In the genomic region with DNA sequence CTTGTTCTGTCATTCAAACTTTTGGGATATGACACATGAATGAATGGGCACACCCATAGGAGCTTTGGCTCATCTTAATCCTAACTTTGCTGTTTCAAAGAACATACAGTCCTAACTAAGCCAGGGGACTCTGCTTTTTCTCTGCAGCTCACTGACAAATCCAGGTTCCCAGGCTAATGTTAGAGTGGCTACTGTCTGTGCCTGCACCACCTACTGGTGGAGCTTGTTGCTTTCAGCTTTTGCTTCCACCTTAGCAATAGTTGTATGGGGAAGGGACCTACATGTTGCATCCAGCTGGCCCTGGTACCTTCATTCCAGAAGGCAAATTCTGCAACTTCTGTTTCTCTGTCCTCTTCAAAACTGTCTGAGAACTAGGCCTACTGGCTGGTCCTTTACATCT, we compare ENCODE assay signal across 11 mouse cellular contexts.
A peak's percentile ranks its signal among the peaks of the same experiment; 100 is the strongest.
DNase-seq lines count a peak whose midpoint lies in the region; ATAC-seq and TF ChIP-seq lines count a peak whose summit lies in the region.
"Had no signal": no experiment of that assay in that cellular context is flagged by ENCODE, and none has a peak within 500 bp of the region (broad histone marks: within the 10 kb centered on the region; RNA-seq: fewer than 3 reads in every experiment).

No protein-coding gene starts in this region.

- no peaks in the 10 kb centered on the region for H3K27me3 ChIP-seq in intestine, postnatal 0 days (replicated peaks; ENCODE audit: control insufficient read depth, insufficient read depth, low read length)
- H3K27me3 ChIP-seq in intestine, embryonic 15.5 days (replicated peaks), result no peaks in the 10 kb centered on the region
- H3K27me3 ChIP-seq: neural tube, embryonic 12.5 days had no signal

- TF ChIP-seq CTCF in intestine, postnatal 0 days (IDR thresholded peaks at IDR 0.05; ENCODE audit: low read depth), result peak; percentile 61

- peak; percentile 13 to 15 for DNase-seq in cerebellum, postnatal 14 days
- DNase-seq in adrenal gland, postnatal 10 days, result peak; percentile 19
- DNase-seq in left cerebral cortex, postnatal 25 days (ENCODE audit: low spot score in 2 of 2), result peak; percentile 14 to 44
- DNase-seq in urinary bladder, postnatal 25 days (ENCODE audit: low spot score), result no peak
- DNase-seq: cerebellum, adult 18-20 months; lung, postnatal 14 days had no signal

- H3K36me3 ChIP-seq in intestine, postnatal 0 days (ENCODE audit: control insufficient read depth, insufficient read depth), result no peaks in the 10 kb centered on the region
- H3K36me3 ChIP-seq in intestine, embryonic 15.5 days, result no peaks in the 10 kb centered on the region
- H3K36me3 ChIP-seq: neural tube, embryonic 12.5 days had no signal

- H3K4me2 ChIP-seq in intestine, postnatal 0 days (replicated peaks; ENCODE audit: low read depth), result no peak overlapping the region
- no peak overlapping the region for H3K4me2 ChIP-seq in intestine, embryonic 15.5 days (replicated peaks)
- H3K4me2 ChIP-seq: neural tube, embryonic 12.5 days had no signal

- no peaks in the 10 kb centered on the region for H3K4me1 ChIP-seq in intestine, postnatal 0 days (replicated peaks; ENCODE audit: control insufficient read depth, insufficient read depth, low read length)
- no peaks in the 10 kb centered on the region for H3K4me1 ChIP-seq in intestine, embryonic 15.5 days (replicated peaks)
- H3K4me1 ChIP-seq: neural tube, embryonic 12.5 days had no signal

- intact Hi-C loops in left cerebral cortex, postnatal 25 days (cut with DNase I), result no loop called here

- ATAC-seq in cerebellum, adult (ENCODE audit: insufficient number of reproducible peaks, low FRiP score, low TSS enrichment), result no peak
- no peak for ATAC-seq in intestine, postnatal 0 days
- ATAC-seq in intestine, embryonic 15.5 days, result no peak
- no peak for ATAC-seq in granulocyte monocyte progenitor cell, adult 5-6 weeks (replicated peaks; ENCODE audit: poor library complexity, severe bottlenecking)

- H3K4me3 ChIP-seq in intestine, postnatal 0 days (ENCODE audit: low read depth, low read length), result no peak overlapping the region
- no peak overlapping the region for H3K4me3 ChIP-seq in intestine, embryonic 15.5 days (replicated peaks)
- H3K4me3 ChIP-seq: neural tube, embryonic 12.5 days had no signal

- no peaks in the 10 kb centered on the region for H3K9me3 ChIP-seq in intestine, postnatal 0 days (ENCODE audit: control insufficient read depth)
- no peaks in the 10 kb centered on the region for H3K9me3 ChIP-seq in intestine, embryonic 15.5 days
- H3K9me3 ChIP-seq: neural tube, embryonic 12.5 days had no signal

- H3K9ac ChIP-seq in intestine, postnatal 0 days (ENCODE audit: low read depth, low read length), result no peak overlapping the region
- H3K9ac ChIP-seq in intestine, embryonic 15.5 days, result no peak overlapping the region
- H3K9ac ChIP-seq: neural tube, embryonic 12.5 days had no signal

- H3K27ac ChIP-seq in intestine, postnatal 0 days (ENCODE audit: low read depth, low read length), result no peak overlapping the region
- H3K27ac ChIP-seq in intestine, embryonic 15.5 days, result no peak overlapping the region
- H3K27ac ChIP-seq: neural tube, embryonic 12.5 days had no signal
